In the genomic region with DNA sequence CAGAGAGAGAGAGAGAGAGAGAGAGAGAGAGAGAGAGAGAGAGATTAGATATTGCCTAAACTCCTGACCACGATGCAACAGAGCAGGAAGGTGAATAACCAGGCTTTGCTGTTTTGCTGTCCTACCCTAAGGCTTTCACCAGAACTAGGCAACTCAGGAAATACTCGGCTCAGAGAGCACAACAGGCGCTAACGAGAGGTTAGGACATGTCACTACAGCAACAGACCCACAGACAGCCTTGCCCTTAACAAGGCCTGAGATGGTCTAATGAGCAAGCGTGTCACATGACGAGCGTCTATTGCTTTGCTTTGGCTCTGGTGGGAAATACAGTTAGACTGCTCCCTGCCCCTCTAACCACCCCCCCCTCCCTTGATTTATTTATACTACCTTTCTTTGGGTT, we compare ENCODE assay signal across 21 mouse cellular contexts. TPM values are rescaled to one million over a fixed set of nuclear protein-coding genes. Genes with fewer than 3 reads are reported as not detected.
A peak's percentile ranks its signal among the peaks of the same experiment; 100 is the strongest.
DNase-seq lines count a peak whose midpoint lies in the region; ATAC-seq and TF ChIP-seq lines count a peak whose summit lies in the region.
"Had no signal": no experiment of that assay in that cellular context is flagged by ENCODE, and none has a peak within 500 bp of the region (broad histone marks: within the 10 kb centered on the region; RNA-seq: fewer than 3 reads in every experiment).

No protein-coding gene starts in this region.

- no peak overlapping the region for H3K27ac ChIP-seq in forebrain, embryonic 12.5 days
- H3K27ac ChIP-seq in forebrain, embryonic 11.5 days (ENCODE audit: low read depth, low read length), result no peak overlapping the region
- H3K27ac ChIP-seq in lung, postnatal 0 days (ENCODE audit: low read length), result no peak overlapping the region
- H3K27ac ChIP-seq in forebrain, embryonic 16.5 days (ENCODE audit: low read length), result no peak overlapping the region
- H3K27ac ChIP-seq in heart, embryonic 11.5 days (ENCODE audit: low read depth, low read length), result no peak overlapping the region
- H3K27ac ChIP-seq: embryonic facial prominence, embryonic 13.5 days; heart, embryonic 13.5 days; macrophage had no signal

- no peak overlapping the region for H3K4me3 ChIP-seq in forebrain, embryonic 12.5 days (replicated peaks)
- H3K4me3 ChIP-seq in forebrain, embryonic 11.5 days (ENCODE audit: low read depth, low read length), result no peak overlapping the region
- no peak overlapping the region for H3K4me3 ChIP-seq in lung, postnatal 0 days (ENCODE audit: low read depth, low read length)
- H3K4me3 ChIP-seq in forebrain, embryonic 16.5 days (replicated peaks; ENCODE audit: low read length), result no peak overlapping the region
- H3K4me3 ChIP-seq in heart, embryonic 11.5 days (ENCODE audit: low read depth, low read length), result no peak overlapping the region
- H3K4me3 ChIP-seq: embryonic facial prominence, embryonic 13.5 days; heart, embryonic 13.5 days; limb, embryonic 12.5 days; neural tube, embryonic 13.5 days had no signal

- no peak for DNase-seq in forebrain, embryonic 11.5 days (ENCODE audit: low spot score)
- no peak for DNase-seq in lung, postnatal 0 days (ENCODE audit: low spot score)
- no peak for DNase-seq in lung, postnatal 10 days
- peak; percentile 65 for DNase-seq in retina, postnatal 1 day
- no peak for DNase-seq in heart, adult 18-20 months
- DNase-seq: cerebellum, postnatal 36 days; gastrocnemius, postnatal 25 days had no signal

- no peaks in the 10 kb centered on the region for H3K27me3 ChIP-seq in forebrain, embryonic 12.5 days
- H3K27me3 ChIP-seq in forebrain, embryonic 11.5 days (ENCODE audit: control insufficient read depth, insufficient read depth, low read length), result no peaks in the 10 kb centered on the region
- H3K27me3 ChIP-seq in lung, postnatal 0 days (replicated peaks; ENCODE audit: insufficient read depth, low read length), result no peaks in the 10 kb centered on the region
- no peaks in the 10 kb centered on the region for H3K27me3 ChIP-seq in forebrain, embryonic 16.5 days (replicated peaks; ENCODE audit: control insufficient read depth, insufficient read depth, low read length)
- H3K27me3 ChIP-seq in heart, embryonic 11.5 days (ENCODE audit: control insufficient read depth, insufficient read depth, low read length), result no peaks in the 10 kb centered on the region
- H3K27me3 ChIP-seq: embryonic facial prominence, embryonic 13.5 days; heart, embryonic 13.5 days; limb, embryonic 12.5 days; neural tube, embryonic 13.5 days had no signal

- H3K36me3 ChIP-seq in forebrain, embryonic 12.5 days (replicated peaks), result peaks cover 9% of the 10 kb centered on the region; the same call in 1 of the 2 replicates
- no peaks in the 10 kb centered on the region; the same call in 1 of the 2 replicates for H3K36me3 ChIP-seq in forebrain, embryonic 11.5 days (ENCODE audit: control insufficient read depth, insufficient read depth, low read length)
- peaks cover 12% of the 10 kb centered on the region for H3K36me3 ChIP-seq in lung, postnatal 0 days (ENCODE audit: insufficient read depth, low read length)
- H3K36me3 ChIP-seq in forebrain, embryonic 16.5 days (ENCODE audit: control insufficient read depth, insufficient read depth), result no peaks in the 10 kb centered on the region
- H3K36me3 ChIP-seq in heart, embryonic 11.5 days (ENCODE audit: control insufficient read depth, insufficient read depth, low read length), result no peaks in the 10 kb centered on the region
- H3K36me3 ChIP-seq: limb, embryonic 12.5 days; neural tube, embryonic 13.5 days had no signal

- no peak overlapping the region for H3K9ac ChIP-seq in forebrain, embryonic 12.5 days
- no peak overlapping the region for H3K9ac ChIP-seq in forebrain, embryonic 11.5 days (ENCODE audit: low read length)
- no peak overlapping the region for H3K9ac ChIP-seq in lung, postnatal 0 days (replicated peaks; ENCODE audit: low read depth)
- no peak overlapping the region for H3K9ac ChIP-seq in forebrain, embryonic 16.5 days (replicated peaks; ENCODE audit: low read depth, low read length)
- no peak overlapping the region for H3K9ac ChIP-seq in heart, embryonic 11.5 days (ENCODE audit: low read depth, low read length)
- H3K9ac ChIP-seq: embryonic facial prominence, embryonic 13.5 days; heart, embryonic 13.5 days; limb, embryonic 12.5 days; neural tube, embryonic 13.5 days had no signal

- 48% methylated on average over 7 of the region's 7 CpGs for WGBS in forebrain, embryonic 12.5 days
- 53% methylated on average over 7 of the region's 7 CpGs for WGBS in forebrain, embryonic 11.5 days
- WGBS in lung, postnatal 0 days, result 70% methylated on average over 7 of the region's 7 CpGs
- WGBS in forebrain, embryonic 16.5 days, result 22% methylated on average over 7 of the region's 7 CpGs
- 61% methylated on average over 7 of the region's 7 CpGs for WGBS in heart, embryonic 11.5 days (ENCODE audit: insufficient replicate concordance)

- no peak for TF ChIP-seq CTCF in lung, postnatal 0 days (IDR thresholded peaks at IDR 0.05)

- ATAC-seq in forebrain, embryonic 12.5 days (ENCODE audit: low FRiP score), result peak; percentile 27; the same call in 1 of the 2 replicates
- no peak for ATAC-seq in forebrain, embryonic 11.5 days (replicated peaks; ENCODE audit: low FRiP score)
- ATAC-seq in lung, postnatal 0 days, result 0 out of 2 replicates have a peak, but pooled peaks have one; percentile 23
- ATAC-seq in forebrain, embryonic 16.5 days, result peak; percentile 41; the same call in 1 of the 2 replicates
- no peak for ATAC-seq in heart, embryonic 11.5 days (replicated peaks; ENCODE audit: insufficient number of reproducible peaks, low FRiP score, low TSS enrichment)
- ATAC-seq: intestine, postnatal 0 days had no signal

- no peak overlapping the region for H3K4me2 ChIP-seq in forebrain, embryonic 12.5 days
- no peak overlapping the region for H3K4me2 ChIP-seq in forebrain, embryonic 11.5 days (ENCODE audit: low read depth, low read length, severe bottlenecking)
- no peak overlapping the region for H3K4me2 ChIP-seq in lung, postnatal 0 days (replicated peaks; ENCODE audit: low read depth, low read length)
- no peak overlapping the region for H3K4me2 ChIP-seq in forebrain, embryonic 16.5 days (ENCODE audit: low read length)
- no peak overlapping the region for H3K4me2 ChIP-seq in heart, embryonic 11.5 days
- H3K4me2 ChIP-seq: embryonic facial prominence, embryonic 13.5 days; heart, embryonic 13.5 days; limb, embryonic 12.5 days; neural tube, embryonic 13.5 days had no signal

- H3K4me1 ChIP-seq in forebrain, embryonic 12.5 days, result peaks cover 19% of the 10 kb centered on the region
- H3K4me1 ChIP-seq in forebrain, embryonic 11.5 days (replicated peaks; ENCODE audit: control insufficient read depth, insufficient read depth, low read length), result peaks cover 3% of the 10 kb centered on the region; the same call in 1 of the 2 replicates
- peaks cover 11% of the 10 kb centered on the region; the same call in 1 of the 2 replicates for H3K4me1 ChIP-seq in lung, postnatal 0 days (ENCODE audit: insufficient read depth, low read depth, low read length)
- H3K4me1 ChIP-seq in forebrain, embryonic 16.5 days (replicated peaks; ENCODE audit: control insufficient read depth, insufficient read depth, low read length), result peaks cover 14% of the 10 kb centered on the region
- H3K4me1 ChIP-seq in heart, embryonic 11.5 days (ENCODE audit: control insufficient read depth, insufficient read depth, low read length), result peaks cover 8% of the 10 kb centered on the region
- H3K4me1 ChIP-seq: embryonic facial prominence, embryonic 13.5 days had no signal

- TF ChIP-seq EP300 in lung, postnatal 0 days (IDR thresholded peaks at IDR 0.05), result no peak

- no peaks in the 10 kb centered on the region for H3K9me3 ChIP-seq in forebrain, embryonic 12.5 days
- H3K9me3 ChIP-seq in forebrain, embryonic 11.5 days (ENCODE audit: control insufficient read depth, low read length), result no peaks in the 10 kb centered on the region
- H3K9me3 ChIP-seq in lung, postnatal 0 days (ENCODE audit: low read length), result no peaks in the 10 kb centered on the region
- H3K9me3 ChIP-seq in forebrain, embryonic 16.5 days (ENCODE audit: control insufficient read depth, low read length), result no peaks in the 10 kb centered on the region
- no peaks in the 10 kb centered on the region for H3K9me3 ChIP-seq in heart, embryonic 11.5 days (replicated peaks; ENCODE audit: control insufficient read depth, low read length)
- H3K9me3 ChIP-seq: embryonic facial prominence, embryonic 13.5 days; heart, embryonic 13.5 days; limb, embryonic 12.5 days; neural tube, embryonic 13.5 days had no signal

RNA-seq across cellular contexts. Expression of a gene that starts 53.8 kb away (rescaled TPM):
- not detected in 2 replicates for polyA plus RNA-seq in forebrain, embryonic 12.5 days (2016; fragmentation: Nextera tagmentation; extraction: Ambion mirVana)
- polyA plus RNA-seq in forebrain, embryonic 11.5 days (2014; fragmentation: Nextera tagmentation; extraction: Ambion mirVana), result not detected in 2 replicates
- not detected in 2 replicates for polyA plus RNA-seq in lung, postnatal 0 days (2015; fragmentation: Nextera tagmentation; extraction: Ambion mirVana)
- polyA plus RNA-seq in forebrain, embryonic 16.5 days (2015; fragmentation: Nextera tagmentation; extraction: Ambion mirVana), result not detected in 2 replicates
- not detected in 2 replicates for polyA plus RNA-seq in heart, embryonic 11.5 days (2014; fragmentation: Nextera tagmentation; extraction: Ambion mirVana)
- not detected for total RNA-seq in heart, adult 18-20 months (2021)
- total RNA-seq: gastrocnemius, postnatal 25 days; midbrain, postnatal 0 days had no signal
- polyA plus RNA-seq: embryonic facial prominence, embryonic 13.5 days; heart, embryonic 13.5 days; hindbrain, embryonic 11.5 days; intestine, postnatal 0 days; limb, embryonic 12.5 days; liver, embryonic 16.5 days; macrophage; midbrain, postnatal 0 days; neural tube, embryonic 13.5 days; small intestine, adult 2 months; stomach, embryonic 16.5 days had no signal

Comparison
In these comparisons a context has a peak if more than half of its experiments do, and no peak if none do; other contexts are left out.
1. ATAC-seq: peak in forebrain, embryonic 12.5 days (single experiment), lung, postnatal 0 days (single experiment) and forebrain, embryonic 16.5 days (single experiment); none in forebrain, embryonic 11.5 days (single experiment) and heart, embryonic 11.5 days (single experiment).